Mouse (Mus musculus) activated CD4-positive, CD25-positive, alpha-beta regulatory T cell, adult 9 weeks (primary cell): ENCODE results near the gene Ndufa5. TPM values are rescaled to one million over a fixed set of nuclear protein-coding genes. Genes with fewer than 3 reads are reported as not detected.

Experiments
- polyA plus RNA-seq: library from polyadenylated mRNA; unstranded; fragments of 100-300 nt; shearing (Covaris generic); gene quantifications from one replicate; pipeline ENCODE4 v1.2.1, GENCODE M21; 2017

Ndufa5 gene
- polyA plus RNA-seq, result 183 TPM

DNA sequence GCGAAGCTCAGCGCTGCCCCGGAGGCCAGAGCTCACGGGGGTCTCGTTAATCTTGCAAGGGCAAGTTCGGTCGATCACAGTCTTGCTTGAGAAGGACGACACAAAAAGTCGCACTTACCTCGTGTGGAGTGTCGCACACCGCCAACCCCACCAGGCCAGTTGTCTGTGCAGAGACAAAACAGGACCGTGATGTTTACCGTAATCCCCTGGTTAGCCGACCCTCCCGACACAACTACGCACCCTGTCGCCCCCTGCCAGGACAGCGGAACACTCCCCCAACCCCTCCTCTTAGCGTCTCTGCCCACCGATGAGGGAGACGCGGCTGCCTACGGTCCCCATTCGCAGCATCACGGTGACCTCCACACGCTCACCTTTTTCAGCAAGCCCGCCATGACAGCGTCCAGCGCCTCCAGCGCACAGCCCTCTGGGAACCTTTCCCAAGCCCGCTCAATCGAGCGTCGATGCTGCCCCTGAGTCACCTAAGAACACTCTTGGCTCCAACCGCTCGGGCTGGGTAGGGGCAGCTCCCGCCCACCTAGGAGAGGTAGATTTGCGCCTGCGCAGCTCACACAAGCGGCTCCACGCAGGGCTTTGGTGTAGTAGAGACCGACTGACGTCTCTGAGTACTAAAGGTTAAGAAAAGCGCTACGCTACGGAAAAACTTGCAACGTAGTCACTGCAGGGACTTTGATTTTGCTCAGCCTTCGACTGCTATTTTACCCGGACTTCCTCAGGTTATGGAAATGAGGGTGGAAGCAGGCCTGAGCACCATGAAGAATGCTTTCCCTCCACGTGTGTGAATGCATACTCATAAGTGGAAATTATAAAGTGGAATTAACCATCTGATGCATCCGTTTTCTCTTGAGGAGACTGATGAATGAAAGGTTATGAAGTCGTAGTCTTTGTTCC is at the start of gene Ndufa5:
TSS of gene Ndufa5 (minus strand) at position 859 of the 909 bp plus-strand sequence.

DNA sequence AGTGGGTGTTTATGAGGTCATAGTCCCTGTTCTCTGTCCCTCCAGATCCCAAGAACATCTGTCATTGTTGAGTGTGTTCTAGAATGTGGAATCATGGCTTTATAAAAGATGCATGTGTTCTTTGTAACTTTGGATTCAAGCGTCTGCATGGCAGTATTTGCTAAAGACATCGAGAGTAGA is 141 bp upstream of the Ndufa5 start, which contains the start of gene Asb15:
TSS of gene Asb15 (plus strand) at position 81 of the 180 bp plus-strand sequence.

DNA sequence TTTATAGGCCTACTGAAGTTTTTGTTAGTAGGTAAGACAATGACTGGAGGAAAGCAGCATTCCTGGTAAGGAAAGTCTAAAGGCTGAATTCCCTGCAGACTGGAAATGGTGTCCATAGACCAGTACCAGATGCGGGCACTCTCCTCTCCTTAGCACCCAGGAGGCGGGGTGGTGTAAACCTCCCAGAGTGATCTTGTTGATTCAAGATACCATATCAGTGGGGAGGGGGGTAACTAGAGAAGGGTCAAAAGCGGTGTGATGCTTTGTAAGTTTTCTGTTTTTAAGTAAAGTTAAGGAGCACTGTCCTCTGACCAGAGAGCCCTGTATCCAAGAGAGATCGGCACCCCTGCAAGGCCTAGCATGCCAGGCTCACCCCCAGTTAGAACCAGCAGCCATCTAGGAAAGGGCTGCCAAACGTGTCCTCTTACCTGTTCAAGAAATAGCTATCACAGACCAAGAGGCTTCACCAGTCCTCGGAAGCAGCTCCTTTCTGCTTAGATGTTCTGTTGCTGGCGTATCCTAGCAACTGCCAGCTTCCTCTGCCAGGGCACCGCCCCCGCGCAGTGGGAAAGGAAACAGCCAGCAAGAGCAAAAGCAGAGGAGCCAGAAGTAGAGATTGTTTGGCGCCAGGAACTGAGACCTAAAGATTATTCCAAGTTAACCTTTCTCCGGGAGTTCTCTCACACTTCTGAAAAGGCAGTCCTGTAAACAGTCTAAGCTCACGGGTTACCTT is 13.1 kb downstream of the Ndufa5 start, which contains the start of gene Iqub:
TSS of gene Iqub (minus strand) at position 516 of the 733 bp plus-strand sequence.

Other genes with a start within 250 kb of the Ndufa5 start
- gene Iqub, start 12.9 kb downstream of the Ndufa5 start, polyA plus RNA-seq, result not detected
- not detected for gene Asb15, start 131 bp upstream of the Ndufa5 start, polyA plus RNA-seq
- gene Lmod2, start 69.7 kb upstream of the Ndufa5 start, polyA plus RNA-seq, result not detected
- gene Wasl, start 137.0 kb upstream of the Ndufa5 start, polyA plus RNA-seq, result 12.5 TPM
- not detected for gene Hyal6, start 205.2 kb upstream of the Ndufa5 start, polyA plus RNA-seq
- not detected for gene Hyal4, start 220.3 kb upstream of the Ndufa5 start, polyA plus RNA-seq